In the genomic region with DNA sequence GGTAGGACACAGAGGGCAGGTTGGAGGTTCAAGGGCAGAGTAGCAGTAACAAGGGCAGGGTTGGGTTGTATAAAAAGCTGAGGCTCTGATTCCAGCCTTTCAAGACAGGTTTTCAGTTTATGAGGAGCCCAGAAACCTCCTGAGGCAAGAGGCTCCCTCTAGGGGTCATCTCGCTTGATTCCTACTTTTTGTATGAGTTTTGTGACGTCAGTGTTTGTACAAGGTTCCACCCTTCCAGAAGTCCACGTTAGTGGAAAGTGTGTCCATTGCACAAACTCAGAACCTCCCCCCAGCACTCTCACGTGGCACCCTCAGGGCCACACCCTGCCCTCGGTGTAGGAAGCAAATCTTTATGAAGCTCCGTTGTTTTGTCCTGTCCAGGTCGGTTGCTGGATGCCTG, we compare ENCODE assay signal across 9 mouse cellular contexts. TPM values are rescaled to one million over a fixed set of nuclear protein-coding genes. Genes with fewer than 3 reads are reported as not detected.
A peak's percentile ranks its signal among the peaks of the same experiment; 100 is the strongest.
DNase-seq lines count a peak whose midpoint lies in the region; ATAC-seq and TF ChIP-seq lines count a peak whose summit lies in the region.
"Had no signal": no experiment of that assay in that cellular context is flagged by ENCODE, and none has a peak within 500 bp of the region (broad histone marks: within the 10 kb centered on the region; RNA-seq: fewer than 3 reads in every experiment).

No protein-coding gene starts in this region.

- intact Hi-C loops in left cerebral cortex, adult 2 months (cut with DNase I), result loop anchor here (2.0 kb wide), 1 partner anchor 97 kb away; no protein-coding TSS in a partner anchor
- intact Hi-C loops in left cerebral cortex, postnatal 4 days (cut with DNase I), result loop anchor here (5.0 kb wide), 2 partner anchors 79 to 94 kb away; no protein-coding TSS in a partner anchor

- no peaks in the 10 kb centered on the region for H3K4me1 ChIP-seq in cortical plate, adult 2 months (ENCODE audit: control insufficient read depth, insufficient read depth, low read length)
- H3K4me1 ChIP-seq in heart, postnatal 0 days (ENCODE audit: control insufficient read depth, insufficient read depth), result peaks cover 31% of the 10 kb centered on the region
- peaks cover 17% of the 10 kb centered on the region for H3K4me1 ChIP-seq in limb, embryonic 15.5 days
- H3K4me1 ChIP-seq in hindbrain, embryonic 13.5 days (replicated peaks), result peaks cover 15% of the 10 kb centered on the region

- no peak overlapping the region for H3K9ac ChIP-seq in heart, postnatal 0 days (replicated peaks; ENCODE audit: low read depth, low read length)
- H3K9ac ChIP-seq in limb, embryonic 15.5 days, result no peak overlapping the region
- H3K9ac ChIP-seq in hindbrain, embryonic 13.5 days, result no peak overlapping the region
- H3K9ac ChIP-seq: hindbrain, embryonic 15.5 days had no signal

- TF ChIP-seq CTCF in left cerebral cortex, adult 2 months (IDR thresholded peaks at IDR 0.05), result peak; percentile 76
- peak; percentile 73 for TF ChIP-seq CTCF in cortical plate, adult 2 months (IDR thresholded peaks at IDR 0.05; ENCODE audit: extremely low read depth, insufficient read depth, low read length)
- TF ChIP-seq CTCF in heart, postnatal 0 days (IDR thresholded peaks at IDR 0.05; ENCODE audit: low read depth), result peak; percentile 68

- H3K27ac ChIP-seq in left cerebral cortex, adult 2 months, result no peak overlapping the region
- no peak overlapping the region for H3K27ac ChIP-seq in cortical plate, adult 2 months (ENCODE audit: insufficient read depth, low read length)
- H3K27ac ChIP-seq in heart, postnatal 0 days (ENCODE audit: low read depth), result peak overlapping the region; percentile 65
- H3K27ac ChIP-seq in limb, embryonic 15.5 days, result no peak overlapping the region
- no peak overlapping the region for H3K27ac ChIP-seq in hindbrain, embryonic 13.5 days
- H3K27ac ChIP-seq: hindbrain, embryonic 15.5 days had no signal

- peak; percentile 58 for ATAC-seq in heart, postnatal 0 days (ENCODE audit: insufficient read depth, low read depth)
- no peak for ATAC-seq in limb, embryonic 15.5 days (ENCODE audit: insufficient number of reproducible peaks, low FRiP score, low TSS enrichment, low read depth)
- ATAC-seq in hindbrain, embryonic 13.5 days (ENCODE audit: low FRiP score), result no peak

- TF ChIP-seq EP300 in heart, postnatal 0 days (IDR thresholded peaks at IDR 0.05; ENCODE audit: low read depth), result no peak

- H3K4me3 ChIP-seq in left cerebral cortex, adult 2 months, result no peak overlapping the region
- no peak overlapping the region for H3K4me3 ChIP-seq in cortical plate, adult 2 months (ENCODE audit: insufficient read depth, low read length)
- H3K4me3 ChIP-seq in heart, postnatal 0 days (ENCODE audit: low read depth, low read length), result no peak overlapping the region
- no peak overlapping the region for H3K4me3 ChIP-seq in limb, embryonic 15.5 days
- H3K4me3 ChIP-seq in hindbrain, embryonic 13.5 days, result no peak overlapping the region
- H3K4me3 ChIP-seq: hindbrain, embryonic 15.5 days had no signal

- peak in 1 of 2 experiments; percentile 36 for DNase-seq in left cerebral cortex, adult 2 months (ENCODE audit: extremely low spot score in 1 of 2, low spot score in 2 of 2)
- DNase-seq in left cerebral cortex, postnatal 4 days, result no peak
- DNase-seq in MN1 (ENCODE audit: low spot score), result peak; percentile 68
- peak; percentile 90 for DNase-seq in heart, postnatal 0 days (ENCODE audit: low spot score)
- DNase-seq in natural killer cell, adult 2 months (ENCODE audit: low spot score in 2 of 2), result peak; percentile 21 to 33

- WGBS in heart, postnatal 0 days, result 13% methylated on average over 7 of the region's 7 CpGs
- 23% methylated on average over 7 of the region's 7 CpGs for WGBS in limb, embryonic 15.5 days
- WGBS in hindbrain, embryonic 13.5 days, result 37% methylated on average over 7 of the region's 7 CpGs

- H3K27me3 ChIP-seq in heart, postnatal 0 days (ENCODE audit: control insufficient read depth, insufficient read depth, low read length), result no peaks in the 10 kb centered on the region
- H3K27me3 ChIP-seq in limb, embryonic 15.5 days, result no peaks in the 10 kb centered on the region
- no peaks in the 10 kb centered on the region for H3K27me3 ChIP-seq in hindbrain, embryonic 13.5 days
- H3K27me3 ChIP-seq: hindbrain, embryonic 15.5 days had no signal

- no peak for TF ChIP-seq POLR2A in cortical plate, adult 2 months (IDR thresholded peaks at IDR 0.05; ENCODE audit: extremely low read depth, insufficient read depth, low read length)

- no peaks in the 10 kb centered on the region for H3K36me3 ChIP-seq in heart, postnatal 0 days (replicated peaks; ENCODE audit: control insufficient read depth, insufficient read depth, low read length)
- H3K36me3 ChIP-seq in limb, embryonic 15.5 days, result no peaks in the 10 kb centered on the region
- no peaks in the 10 kb centered on the region for H3K36me3 ChIP-seq in hindbrain, embryonic 13.5 days
- H3K36me3 ChIP-seq: hindbrain, embryonic 15.5 days had no signal

- no peaks in the 10 kb centered on the region for H3K9me3 ChIP-seq in heart, postnatal 0 days (replicated peaks; ENCODE audit: control insufficient read depth, low read length)
- H3K9me3 ChIP-seq in limb, embryonic 15.5 days, result no peaks in the 10 kb centered on the region
- H3K9me3 ChIP-seq in hindbrain, embryonic 13.5 days, result no peaks in the 10 kb centered on the region
- H3K9me3 ChIP-seq: hindbrain, embryonic 15.5 days had no signal

- H3K4me2 ChIP-seq in heart, postnatal 0 days (ENCODE audit: low read depth, low read length), result peak overlapping the region; percentile 39; the same call in 1 of the 2 replicates
- H3K4me2 ChIP-seq in limb, embryonic 15.5 days, result 0 out of 2 replicates have a peak overlapping the region, but pooled peaks have one; percentile 14
- H3K4me2 ChIP-seq in hindbrain, embryonic 13.5 days, result no peak overlapping the region
- H3K4me2 ChIP-seq: hindbrain, embryonic 15.5 days had no signal

RNA-seq across cellular contexts. Expression of gene Tob1, which starts 14.7 kb away (rescaled TPM):
- total RNA-seq in left cerebral cortex, adult 2 months (2021), result 10 to 100 TPM; 42.4 to 47.9 TPM
- 10 to 100 TPM; 27.3 to 28.3 TPM for total RNA-seq in left cerebral cortex, postnatal 4 days (2021)
- 31.6 and 33.8 TPM in 2 replicates for polyA plus RNA-seq in cortical plate, adult 2 months (2012; rRNA removed)
- total RNA-seq in heart, postnatal 0 days (2014; rRNA removed; ENCODE audit: low replicate concordance), result 20.3 and 42.6 TPM in 2 replicates
- 69.3 and 72.5 TPM in 2 replicates for polyA plus RNA-seq in heart, postnatal 0 days (2015; fragmentation: Nextera tagmentation; extraction: Ambion mirVana)
- 43.1 and 47.6 TPM in 2 replicates for polyA plus RNA-seq in limb, embryonic 15.5 days (2015; fragmentation: Nextera tagmentation; extraction: Ambion mirVana)
- polyA plus RNA-seq in hindbrain, embryonic 13.5 days (2015; fragmentation: Nextera tagmentation; extraction: Ambion mirVana), result 32.3 and 36.0 TPM in 2 replicates

RNA-seq across cellular contexts. Expression of gene Wfikkn2, which starts 19.8 kb away (rescaled TPM):
- total RNA-seq in left cerebral cortex, adult 2 months (2021), result 1 to 10 TPM; 1.3 to 1.6 TPM
- 1 to 10 TPM; 1.0 to 1.8 TPM for total RNA-seq in left cerebral cortex, postnatal 4 days (2021)
- polyA plus RNA-seq in cortical plate, adult 2 months (2012; rRNA removed), result 1.1 and 1.3 TPM in 2 replicates
- 0.76 and 2.7 TPM in 2 replicates for total RNA-seq in heart, postnatal 0 days (2014; rRNA removed; ENCODE audit: low replicate concordance)
- polyA plus RNA-seq in heart, postnatal 0 days (2015; fragmentation: Nextera tagmentation; extraction: Ambion mirVana), result 1.6 and 1.7 TPM in 2 replicates
- polyA plus RNA-seq in limb, embryonic 15.5 days (2015; fragmentation: Nextera tagmentation; extraction: Ambion mirVana), result 12.9 and 13.5 TPM in 2 replicates
- polyA plus RNA-seq in hindbrain, embryonic 13.5 days (2015; fragmentation: Nextera tagmentation; extraction: Ambion mirVana), result 5.9 and 8.6 TPM in 2 replicates

RNA-seq across cellular contexts. Expression of gene Gm21885, which starts 55.7 kb away (rescaled TPM):
- total RNA-seq in left cerebral cortex, adult 2 months (2021), result not detected
- not detected for total RNA-seq in left cerebral cortex, postnatal 4 days (2021)
- polyA plus RNA-seq in cortical plate, adult 2 months (2012; rRNA removed), result not detected in 2 replicates
- not detected in 2 replicates for total RNA-seq in heart, postnatal 0 days (2014; rRNA removed; ENCODE audit: low replicate concordance)
- 0.15 and 0.30 TPM in 2 replicates for polyA plus RNA-seq in heart, postnatal 0 days (2015; fragmentation: Nextera tagmentation; extraction: Ambion mirVana)
- polyA plus RNA-seq in limb, embryonic 15.5 days (2015; fragmentation: Nextera tagmentation; extraction: Ambion mirVana), result 0.19 TPM in 1 of 2 replicates, not detected in the other
- polyA plus RNA-seq in hindbrain, embryonic 13.5 days (2015; fragmentation: Nextera tagmentation; extraction: Ambion mirVana), result 0.43 and 0.70 TPM in 2 replicates
